Mouse (Mus musculus) forebrain, postnatal 0 days (tissue): ENCODE measurements around the gene Larp1. TPM values are rescaled to one million over a fixed set of nuclear protein-coding genes. Genes with fewer than 3 reads are reported as not detected.

Experiments
- ATAC-seq: fragments of 200-750 bp; cut with Nextera tagmentation; 2 replicates; pipeline ENCODE4 v1.8.0; 2017; ENCODE audit warnings: mild to moderate bottlenecking, moderate library complexity
- DNase-seq: peaks from one replicate; pipeline ENCODE4 v3.0.0-alpha.2; 2015
- H3K27ac ChIP-seq: fragments of 300-500 bp; sonication (generic); 2 replicates; pipeline ENCODE4 v1.5.1; 2014; ENCODE audit warnings: low read depth, mild to moderate bottlenecking, antibody characterized with exemption, low read length, moderate library complexity, mixed read lengths
- H3K27me3 ChIP-seq: fragments of 300-500 bp; sonication (generic); 2 replicates; pipeline ENCODE4 v1.6.1; 2014; ENCODE audit warnings: mild to moderate bottlenecking, low read length, mixed read lengths; ENCODE audit not compliant: insufficient read depth
- H3K36me3 ChIP-seq: fragments of 300-500 bp; sonication (generic); 2 replicates; pipeline ENCODE4 v1.6.1; 2014; ENCODE audit warnings: mild to moderate bottlenecking, moderate library complexity; ENCODE audit not compliant: insufficient read depth
- H3K4me1 ChIP-seq: fragments of 300-500 bp; sonication (generic); 2 replicates; pipeline ENCODE4 v1.6.1; 2014; ENCODE audit warnings: antibody characterized with exemption; ENCODE audit not compliant: insufficient read depth
- H3K4me2 ChIP-seq: fragments of 300-500 bp; sonication (generic); 2 replicates; pipeline ENCODE4 v1.6.1; 2014; ENCODE audit warnings: low read depth, mild to moderate bottlenecking, moderate library complexity
- H3K4me3 ChIP-seq: fragments of 300-500 bp; sonication (generic); 2 replicates; pipeline ENCODE4 v1.5.1; 2014; ENCODE audit warnings: low read depth, low read length, mixed read lengths
- H3K9ac ChIP-seq: fragments of 300-500 bp; sonication (generic); 2 replicates; pipeline ENCODE4 v1.6.1; 2014; ENCODE audit warnings: mild to moderate bottlenecking
- H3K9me3 ChIP-seq: fragments of 300-500 bp; sonication (generic); 2 replicates; pipeline ENCODE4 v1.6.1; 2016; ENCODE audit warnings: low read length
- CTCF ChIP-seq: sonication (generic); IDR thresholded peaks from 2 replicates; pipeline ENCODE4 v1.5.1; 2016; ENCODE audit warnings: antibody characterized with exemption, control low read depth, low read depth
- WGBS: fragments of 180-500 bp; shearing (Covaris S2); extraction: QIAGEN DNeasy Blood & Tissue Kit; methylation state at CpG from one replicate; pipeline ENCODE4 v1.1.7; 2014; 5-methylcytosine and 5-hydroxymethylcytosine counted together
- polyA plus RNA-seq: library from polyadenylated mRNA; unstranded; fragments of >200 nt; fragmentation: Nextera tagmentation; extraction: Ambion mirVana; gene quantifications from 2 replicates; pipeline ENCODE4 v1.2.1, GENCODE M21; 2015
- total RNA-seq: library from RNA; depleted of rRNA; stranded (reverse); fragments of >200 nt; gene quantifications from 2 replicates; pipeline ENCODE4 v1.2.3, GENCODE M21; 2014

Larp1 gene
- total and polyA plus RNA-seq, 2 experiments from 2014 or later, result 13.3 to 43.9 TPM

- WGBS, result 91% methylated on average over 1 of the region's 1 CpGs
- no peak for TF ChIP-seq CTCF
- no peak overlapping the region for H3K27ac ChIP-seq
- H3K4me1 ChIP-seq, result no peaks in the 10 kb centered on the region
- no peaks in the 10 kb centered on the region for H3K9me3 ChIP-seq
- no peak overlapping the region for H3K9ac ChIP-seq
- DNase-seq, result no peak
- no peak overlapping the region for H3K4me2 ChIP-seq
- H3K36me3 ChIP-seq, result no peaks in the 10 kb centered on the region
- ATAC-seq, result no peak
- H3K4me3 ChIP-seq, result no peak overlapping the region
- no peaks in the 10 kb centered on the region for H3K27me3 ChIP-seq
These were observed 20.1 kb downstream of the Larp1 start for GRCm38 (mm10) chr11:58028981-58029380.

GRCm38 (mm10) chr11:58029869-58030268, 21.0 kb downstream of the Larp1 start:
- Histone ChIP-seq H3K4me3 (no peak overlapping the region), H3K27me3 (no peaks in the 10 kb centered on the region), H3K9ac (no peak overlapping the region), H3K4me1 (no peaks in the 10 kb centered on the region), H3K9me3 (no peaks in the 10 kb centered on the region), H3K27ac (no peak overlapping the region), H3K36me3 (no peaks in the 10 kb centered on the region), H3K4me2 (no peak overlapping the region)
- ATAC-seq, result no peak
- 84% methylated on average over 2 of the region's 2 CpGs for WGBS
- no peak for TF ChIP-seq CTCF
- no peak for DNase-seq

DNA sequence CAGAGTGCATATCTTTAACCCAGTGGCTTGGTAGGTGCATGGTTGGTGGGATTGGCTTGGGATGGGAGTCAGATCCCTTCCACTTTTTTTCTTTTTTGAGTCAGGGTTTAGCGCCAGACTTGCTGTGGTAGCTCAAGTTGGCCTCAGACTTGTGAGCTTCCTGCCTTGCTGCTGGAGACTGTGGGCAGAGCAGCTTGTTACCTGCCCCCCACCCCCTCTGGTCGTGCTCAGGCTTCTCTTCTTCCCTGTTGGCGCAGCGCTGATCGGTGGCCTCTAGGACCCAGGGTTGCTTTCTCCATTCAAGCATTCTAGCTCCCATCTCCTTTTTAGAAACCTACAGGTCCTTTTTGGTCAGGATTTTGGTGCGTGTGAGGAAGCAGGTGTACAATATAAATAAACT, 22.3 kb downstream of the Larp1 start:
- 78% methylated on average over 6 of the region's 6 CpGs for WGBS
- H3K27me3 ChIP-seq, result no peaks in the 10 kb centered on the region
- H3K9me3 ChIP-seq, result no peaks in the 10 kb centered on the region
- H3K4me2 ChIP-seq, result no peak overlapping the region
- no peaks in the 10 kb centered on the region for H3K36me3 ChIP-seq
- TF ChIP-seq CTCF, result no peak
- H3K27ac ChIP-seq, result no peak overlapping the region
- no peaks in the 10 kb centered on the region for H3K4me1 ChIP-seq
- ATAC-seq, result no peak
- no peak overlapping the region for H3K4me3 ChIP-seq
- no peak for DNase-seq
- H3K9ac ChIP-seq, result no peak overlapping the region

DNA sequence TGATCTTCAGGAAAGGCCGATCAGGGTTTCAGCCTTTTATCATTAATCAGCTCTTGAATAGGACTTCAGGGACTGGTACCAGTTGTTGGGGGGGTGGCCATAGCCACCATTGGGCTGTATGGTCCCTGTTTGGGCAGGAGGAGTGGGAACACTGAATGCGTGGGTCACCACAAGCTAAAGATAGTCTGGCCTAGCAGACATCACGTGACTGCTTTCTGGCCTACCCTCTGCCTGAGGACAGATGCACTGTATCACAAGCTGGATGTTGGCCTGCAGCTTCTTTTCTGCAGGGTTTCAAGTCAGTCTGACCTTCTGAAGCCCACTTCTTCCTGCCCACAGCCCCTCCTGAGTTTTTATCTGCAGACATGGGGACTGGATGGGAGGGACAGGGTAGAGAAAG, 24.8 kb downstream of the Larp1 start:
- Histone ChIP-seq H3K4me3 (no peak overlapping the region), H3K9me3 (no peaks in the 10 kb centered on the region), H3K4me2 (no peak overlapping the region), H3K27me3 (no peaks in the 10 kb centered on the region), H3K27ac (no peak overlapping the region), H3K9ac (no peak overlapping the region), H3K4me1 (no peaks in the 10 kb centered on the region), H3K36me3 (no peaks in the 10 kb centered on the region)
- DNase-seq, result no peak
- 82% methylated on average over 3 of the region's 3 CpGs for WGBS
- no peak for TF ChIP-seq CTCF
- no peak for ATAC-seq

DNA sequence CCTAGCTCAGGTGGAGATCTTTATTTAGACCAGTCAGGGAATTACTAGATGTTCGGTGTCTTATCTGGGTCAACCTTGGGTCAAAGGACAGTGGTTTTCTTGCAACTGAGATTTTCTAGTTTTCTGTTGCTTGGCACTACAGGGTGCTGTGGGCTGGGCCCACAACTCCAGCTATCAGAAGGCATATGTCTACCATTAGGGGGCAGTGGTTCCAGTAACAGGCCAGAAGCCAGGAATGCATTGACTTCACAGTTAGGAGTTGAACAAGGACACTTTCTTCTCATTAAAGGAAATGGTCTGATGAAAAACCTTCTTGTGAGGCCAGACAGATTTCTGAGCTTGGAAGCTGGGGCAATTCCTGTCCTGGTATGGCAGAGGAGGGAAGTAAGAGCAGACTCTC, 30.2 kb downstream of the Larp1 start:
- no peak overlapping the region for H3K27ac ChIP-seq
- no peak overlapping the region for H3K9ac ChIP-seq
- no peaks in the 10 kb centered on the region for H3K4me1 ChIP-seq
- DNase-seq, result no peak
- TF ChIP-seq CTCF, result peak; percentile 43
- WGBS, result 84% methylated on average over 1 of the region's 1 CpGs
- no peaks in the 10 kb centered on the region for H3K9me3 ChIP-seq
- peaks cover 19% of the 10 kb centered on the region for H3K36me3 ChIP-seq
- ATAC-seq, result no peak
- H3K4me2 ChIP-seq, result no peak overlapping the region
- H3K4me3 ChIP-seq, result no peak overlapping the region
- H3K27me3 ChIP-seq, result no peaks in the 10 kb centered on the region

DNA sequence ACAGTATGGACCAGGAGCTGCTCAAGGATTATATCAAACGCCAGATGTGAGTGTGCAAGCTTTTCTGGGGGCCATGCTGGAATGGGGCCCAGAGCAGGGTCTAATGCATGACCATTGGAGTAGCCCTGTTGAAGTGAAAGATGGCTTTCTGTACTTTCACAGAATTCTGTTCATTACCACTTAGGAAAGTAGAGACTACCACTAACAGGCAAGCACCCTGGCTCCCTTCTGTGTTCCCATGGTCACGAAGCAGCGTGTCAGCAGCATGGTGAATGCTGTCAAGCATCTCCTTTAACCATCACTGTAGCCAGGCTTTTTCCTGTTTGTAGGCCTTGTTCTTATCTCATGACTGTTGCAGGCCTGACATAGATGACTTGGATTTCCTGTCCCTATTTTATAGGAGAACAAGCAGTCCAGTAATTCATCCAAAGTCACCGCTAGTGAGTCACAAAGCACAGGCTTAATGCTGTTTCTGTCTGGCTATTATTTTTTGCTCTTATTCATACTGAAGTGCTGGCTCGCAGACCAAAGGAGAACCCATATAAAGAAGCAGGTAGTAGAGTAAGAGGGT, 34.1 kb downstream of the Larp1 start:
- WGBS, result 92% methylated on average over 5 of the region's 5 CpGs
- H3K27ac ChIP-seq, result no peak overlapping the region

DNA sequence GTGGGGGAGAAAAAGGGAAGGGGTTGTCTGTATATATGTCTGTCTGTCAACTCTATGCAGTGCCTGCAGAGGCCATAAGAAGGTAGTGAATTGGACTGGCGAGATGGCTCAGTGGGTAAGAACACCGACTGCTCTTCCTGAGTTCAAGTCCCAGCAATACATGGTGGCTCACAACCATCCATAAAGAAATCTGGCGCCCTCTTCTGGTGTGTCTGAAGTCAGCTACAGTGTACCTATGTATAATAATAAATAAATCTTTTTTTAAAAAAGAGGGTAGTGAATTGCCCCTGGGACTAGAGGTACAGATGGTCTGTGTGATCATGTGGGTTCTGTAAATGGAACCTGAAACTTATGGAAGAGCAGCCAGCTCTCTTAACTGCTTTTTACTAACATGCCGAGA, 37.6 kb downstream of the Larp1 start:
- WGBS, result 79% methylated on average over 4 of the region's 4 CpGs
- Histone ChIP-seq H3K4me3 (no peak overlapping the region), H3K4me1 (no peaks in the 10 kb centered on the region), H3K4me2 (no peak overlapping the region), H3K9me3 (no peaks in the 10 kb centered on the region), H3K9ac (no peak overlapping the region), H3K36me3 (peaks cover 66% of the 10 kb centered on the region), H3K27ac (no peak overlapping the region), H3K27me3 (no peaks in the 10 kb centered on the region)
- no peak for DNase-seq
- peak; percentile 25; the same call in 1 of the 2 replicates for TF ChIP-seq CTCF
- no peak for ATAC-seq

More for the DNA sequence above, 34.1 kb downstream of the Larp1 start:
- no peak for TF ChIP-seq CTCF
- ATAC-seq (no peak), DNase-seq (no peak)
- Histone ChIP-seq H3K4me1 (no peaks in the 10 kb centered on the region), H3K9me3 (no peaks in the 10 kb centered on the region), H3K4me3 (no peak overlapping the region), H3K27me3 (no peaks in the 10 kb centered on the region), H3K36me3 (peaks cover 34% of the 10 kb centered on the region), H3K9ac (no peak overlapping the region), H3K4me2 (no peak overlapping the region)
